Mouse (Mus musculus) stomach, embryonic 16.5 days (tissue): Measurements from ENCODE around the gene Fbxl17. TPM values are rescaled to one million over a fixed set of nuclear protein-coding genes. Genes with fewer than 3 reads are reported as not detected.

ENCODE experiments used
- ATAC-seq: fragments of 200-750 bp; cut with Nextera tagmentation; 2 replicates; pipeline ENCODE4 v1.8.0; 2017; ENCODE audit warnings: moderate number of reproducible peaks, moderate TSS enrichment; ENCODE audit not compliant: insufficient read depth, low FRiP score
- H3K27ac ChIP-seq: fragments of 300-500 bp; sonication (generic); 2 replicates; pipeline ENCODE4 v1.5.1; 2014; ENCODE audit warnings: low read length
- H3K27me3 ChIP-seq: fragments of 300-500 bp; sonication (generic); 2 replicates; pipeline ENCODE4 v1.6.1; 2014; ENCODE audit warnings: low read length, control low read depth, mixed read lengths; ENCODE audit not compliant: control insufficient read depth, insufficient read depth
- H3K36me3 ChIP-seq: fragments of 300-500 bp; sonication (generic); 2 replicates; pipeline ENCODE4 v1.6.1; 2014; ENCODE audit warnings: low read length; ENCODE audit not compliant: control insufficient read depth, insufficient read depth
- H3K4me1 ChIP-seq: fragments of 300-500 bp; sonication (generic); 2 replicates; pipeline ENCODE4 v1.6.1; 2014; ENCODE audit warnings: low read length, control low read depth, mixed read lengths; ENCODE audit not compliant: control insufficient read depth, insufficient read depth
- H3K4me2 ChIP-seq: fragments of 300-500 bp; sonication (generic); 2 replicates; pipeline ENCODE4 v1.6.1; 2014; ENCODE audit warnings: low read depth, low read length, mixed read lengths
- H3K4me3 ChIP-seq: fragments of 300-500 bp; sonication (generic); replicated peaks from 2 replicates; pipeline ENCODE4 v1.5.1; 2014; ENCODE audit warnings: mild to moderate bottlenecking, low read length
- H3K9ac ChIP-seq: fragments of 300-500 bp; sonication (generic); 2 replicates; pipeline ENCODE4 v1.6.1; 2014; ENCODE audit warnings: low read length
- H3K9me3 ChIP-seq: fragments of 300-500 bp; sonication (generic); replicated peaks from 2 replicates; pipeline ENCODE4 v1.6.1; 2016; ENCODE audit warnings: low read length, control low read depth; ENCODE audit not compliant: control insufficient read depth
- WGBS: fragments of 180-500 bp; shearing (Covaris S2); extraction: QIAGEN DNeasy Blood & Tissue Kit; methylation state at CpG from one replicate; pipeline ENCODE4 v1.1.7; 2014; 5-methylcytosine and 5-hydroxymethylcytosine counted together
- polyA plus RNA-seq: library from polyadenylated mRNA; unstranded; fragments of >200 nt; fragmentation: Nextera tagmentation; extraction: Ambion mirVana; gene quantifications from 2 replicates; pipeline ENCODE4 v1.2.1, GENCODE M21; 2015

Gene Fbxl17
- polyA plus RNA-seq, 1 experiment from 2014 or later: 4.7 TPM

- WGBS: 88% methylated on average over 5 of the region's 5 CpGs
- Histone ChIP-seq H3K27ac (no peak overlapping the region), H3K27me3 (no peaks in the 10 kb centered on the region), H3K9me3 (no peaks in the 10 kb centered on the region), H3K4me1 (no peaks in the 10 kb centered on the region), H3K9ac (no peak overlapping the region), H3K4me3 (no peak overlapping the region), H3K36me3 (no peaks in the 10 kb centered on the region), H3K4me2 (no peak overlapping the region)
- ATAC-seq: no peak
These were observed 387.0 kb downstream of the Fbxl17 start for GRCm38 (mm10) chr17:63112826-63113225.

DNA sequence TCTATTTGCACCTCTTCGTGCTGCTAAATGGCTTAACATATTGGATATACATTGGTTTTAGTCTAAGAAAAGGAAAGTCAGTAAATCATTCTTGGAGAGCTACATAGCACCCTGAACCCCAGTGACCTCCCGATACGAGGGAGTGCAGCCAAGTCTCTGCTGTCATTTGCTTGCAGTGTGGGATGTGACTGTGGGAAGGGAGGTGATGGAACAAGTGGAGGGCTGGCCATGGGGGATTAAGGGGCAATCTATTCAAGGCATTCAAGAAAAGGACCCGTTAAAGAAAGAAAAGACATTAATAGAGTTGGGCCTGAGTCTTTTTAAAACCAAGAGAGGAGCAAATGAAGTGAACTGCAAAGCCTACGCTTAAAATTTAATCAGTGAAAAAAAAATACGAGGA is 388.8 kb downstream of the Fbxl17 start:
- Histone ChIP-seq H3K4me1 (no peaks in the 10 kb centered on the region), H3K4me2 (no peak overlapping the region), H3K9ac (no peak overlapping the region), H3K27me3 (no peaks in the 10 kb centered on the region), H3K9me3 (no peaks in the 10 kb centered on the region), H3K4me3 (no peak overlapping the region), H3K27ac (no peak overlapping the region), H3K36me3 (no peaks in the 10 kb centered on the region)
- ATAC-seq: no peak
- 45% methylated on average over 6 of the region's 6 CpGs for WGBS

- H3K9ac ChIP-seq: no peak overlapping the region
- H3K27me3 ChIP-seq: no peaks in the 10 kb centered on the region
- ATAC-seq: no peak
- no peaks in the 10 kb centered on the region for H3K36me3 ChIP-seq
- no peak overlapping the region for H3K4me3 ChIP-seq
- H3K4me1 ChIP-seq: no peaks in the 10 kb centered on the region
- H3K27ac ChIP-seq: no peak overlapping the region
- H3K4me2 ChIP-seq: no peak overlapping the region
- WGBS: 88% methylated on average over 7 of the region's 7 CpGs
- no peaks in the 10 kb centered on the region for H3K9me3 ChIP-seq
These were observed 389.5 kb downstream of the Fbxl17 start for GRCm38 (mm10) chr17:63110211-63110755.

DNA sequence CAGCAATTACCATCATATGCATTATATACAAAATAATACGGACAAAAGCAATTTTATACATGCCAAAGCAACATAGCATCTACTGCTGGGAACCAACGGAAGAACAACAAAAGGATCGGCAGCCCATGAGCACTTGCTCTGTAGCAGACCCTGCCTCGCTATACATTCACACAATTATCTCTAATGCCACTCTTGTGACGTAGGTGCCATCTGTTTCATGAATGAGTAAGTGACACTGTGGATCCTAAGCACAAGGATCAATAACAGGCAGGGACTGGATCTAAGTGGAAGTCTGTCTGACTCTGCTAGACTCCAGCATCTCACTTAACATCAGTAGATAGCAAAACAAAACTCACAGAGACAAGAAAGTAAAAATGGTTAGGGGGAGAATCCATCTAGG is 391.8 kb downstream of the Fbxl17 start:
- no peaks in the 10 kb centered on the region for H3K9me3 ChIP-seq
- H3K4me1 ChIP-seq: no peaks in the 10 kb centered on the region
- H3K27ac ChIP-seq: no peak overlapping the region
- no peak overlapping the region for H3K9ac ChIP-seq
- no peak overlapping the region for H3K4me2 ChIP-seq
- no peak overlapping the region for H3K4me3 ChIP-seq
- ATAC-seq: no peak
- 87% methylated on average over 5 of the region's 5 CpGs for whole genome bisulfite sequencing
- no peaks in the 10 kb centered on the region for H3K27me3 ChIP-seq
- no peaks in the 10 kb centered on the region for H3K36me3 ChIP-seq

- H3K27me3 ChIP-seq: no peaks in the 10 kb centered on the region
- no peak overlapping the region for H3K4me2 ChIP-seq
- WGBS: 91% methylated on average over 4 of the region's 4 CpGs
- no peak overlapping the region for H3K4me3 ChIP-seq
- ATAC-seq: no peak
- H3K9ac ChIP-seq: no peak overlapping the region
- no peaks in the 10 kb centered on the region for H3K36me3 ChIP-seq
- no peak overlapping the region for H3K27ac ChIP-seq
- H3K9me3 ChIP-seq: no peaks in the 10 kb centered on the region
- H3K4me1 ChIP-seq: no peaks in the 10 kb centered on the region
These were observed 392.3 kb downstream of the Fbxl17 start for GRCm38 (mm10) chr17:63107515-63107914.

DNA sequence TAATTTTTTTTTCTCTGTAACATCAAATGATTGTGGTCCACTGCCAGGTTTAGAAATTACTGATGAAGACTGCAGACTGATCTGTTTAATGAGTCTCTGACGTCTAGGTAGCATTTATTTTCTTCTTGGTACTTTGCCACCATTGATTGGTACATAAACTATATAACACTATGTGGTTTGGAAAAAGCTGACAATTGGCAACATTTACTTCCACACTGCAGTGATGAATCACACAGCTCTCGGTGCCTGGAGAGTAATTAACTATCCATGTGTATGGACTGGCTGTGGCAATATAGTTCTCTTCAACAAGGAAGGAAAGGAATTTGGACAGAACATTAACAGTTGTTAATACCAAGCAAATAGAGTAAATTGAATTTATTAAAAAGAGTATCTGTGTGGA is 404.3 kb downstream of the Fbxl17 start:
- Histone ChIP-seq H3K4me3 (no peak overlapping the region), H3K9ac (no peak overlapping the region), H3K4me1 (no peaks in the 10 kb centered on the region), H3K9me3 (no peaks in the 10 kb centered on the region), H3K27me3 (no peaks in the 10 kb centered on the region), H3K4me2 (no peak overlapping the region), H3K27ac (no peak overlapping the region), H3K36me3 (no peaks in the 10 kb centered on the region)
- ATAC-seq: no peak
- WGBS: 49% methylated on average over 2 of the region's 2 CpGs

GRCm38 (mm10) chr17:63095017-63095416 is 404.8 kb downstream of the Fbxl17 start:
- Histone ChIP-seq H3K4me1 (no peaks in the 10 kb centered on the region), H3K4me3 (no peak overlapping the region), H3K9me3 (no peaks in the 10 kb centered on the region), H3K27me3 (no peaks in the 10 kb centered on the region), H3K36me3 (no peaks in the 10 kb centered on the region), H3K9ac (no peak overlapping the region), H3K4me2 (no peak overlapping the region), H3K27ac (no peak overlapping the region)
- WGBS: 62% methylated on average over 4 of the region's 4 CpGs
- no peak for ATAC-seq

GRCm38 (mm10) chr17:63093184-63093583 is 406.6 kb downstream of the Fbxl17 start:
- 70% methylated on average over 4 of the region's 4 CpGs for WGBS
- H3K36me3 ChIP-seq: no peaks in the 10 kb centered on the region
- no peaks in the 10 kb centered on the region for H3K27me3 ChIP-seq
- no peaks in the 10 kb centered on the region for H3K9me3 ChIP-seq
- H3K4me3 ChIP-seq: no peak overlapping the region
- ATAC-seq: no peak
- no peaks in the 10 kb centered on the region for H3K4me1 ChIP-seq
- H3K27ac ChIP-seq: no peak overlapping the region
- H3K4me2 ChIP-seq: no peak overlapping the region
- no peak overlapping the region for H3K9ac ChIP-seq

DNA sequence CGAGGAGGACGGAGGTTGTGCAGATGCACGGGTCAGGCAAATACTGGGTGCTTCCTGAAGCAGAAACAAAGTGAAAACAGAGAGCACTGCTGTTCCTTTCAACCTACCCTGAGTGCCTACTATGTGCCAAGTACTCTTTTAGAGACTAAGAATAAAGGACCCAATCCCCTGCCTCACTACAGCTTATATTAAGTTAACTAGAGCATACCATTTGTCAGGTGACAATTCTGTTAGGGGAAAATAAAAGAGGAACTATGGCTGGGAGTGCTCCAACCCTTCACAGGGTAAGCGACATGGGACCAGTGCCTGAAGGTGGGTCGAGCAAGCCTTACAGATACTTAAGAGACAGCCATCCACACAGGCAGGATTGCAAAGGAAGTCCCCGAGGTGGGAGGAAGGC is 407.0 kb downstream of the Fbxl17 start:
- no peak for ATAC-seq
- no peak overlapping the region for H3K4me3 ChIP-seq
- H3K9ac ChIP-seq: no peak overlapping the region
- H3K27ac ChIP-seq: no peak overlapping the region
- no peaks in the 10 kb centered on the region for H3K4me1 ChIP-seq
- H3K27me3 ChIP-seq: no peaks in the 10 kb centered on the region
- no peak overlapping the region for H3K4me2 ChIP-seq
- H3K9me3 ChIP-seq: no peaks in the 10 kb centered on the region
- no peaks in the 10 kb centered on the region for H3K36me3 ChIP-seq
- WGBS: 81% methylated on average over 6 of the region's 6 CpGs

DNA sequence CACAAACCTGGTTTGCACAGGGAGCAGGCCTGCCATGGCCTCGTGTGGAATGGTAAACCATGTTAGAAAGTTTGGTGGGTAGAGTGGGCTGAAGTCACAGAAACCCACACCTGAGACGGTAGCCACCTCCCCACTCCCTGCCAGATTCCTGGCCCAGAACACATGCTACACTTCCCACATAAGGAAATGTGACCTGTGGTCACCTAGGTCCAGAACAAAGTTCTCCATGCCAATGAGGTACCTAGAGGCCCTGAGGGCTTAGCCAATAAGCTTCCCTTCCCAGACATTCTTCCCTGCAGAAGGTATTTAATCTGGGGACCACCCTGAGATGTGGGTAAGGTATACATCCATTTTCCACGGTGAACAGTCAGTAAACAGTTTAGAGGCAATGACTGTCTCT is 409.7 kb downstream of the Fbxl17 start:
- 80% methylated on average over 3 of the region's 3 CpGs for WGBS
- no peak for ATAC-seq
- H3K4me2 ChIP-seq: no peak overlapping the region
- no peaks in the 10 kb centered on the region for H3K27me3 ChIP-seq
- no peak overlapping the region for H3K27ac ChIP-seq
- H3K36me3 ChIP-seq: no peaks in the 10 kb centered on the region
- H3K9me3 ChIP-seq: no peaks in the 10 kb centered on the region
- H3K4me1 ChIP-seq: no peaks in the 10 kb centered on the region
- H3K4me3 ChIP-seq: no peak overlapping the region
- no peak overlapping the region for H3K9ac ChIP-seq
